Mouse (Mus musculus): ENCODE measurements around the gene Ets2. TPM values are rescaled to one million over a fixed set of nuclear protein-coding genes. Genes with fewer than 3 reads are reported as not detected.

Gene Ets2
- total RNA-seq, 2 experiments from 2014 or later, result 42.5 to 44.0 TPM

GRCm38 (mm10) chr16:95728453-95729435, 26.9 kb downstream of the Ets2 start:
- intact Hi-C loops (cut with DNase I), result no loop called here
- no peak for DNase-seq

DNA sequence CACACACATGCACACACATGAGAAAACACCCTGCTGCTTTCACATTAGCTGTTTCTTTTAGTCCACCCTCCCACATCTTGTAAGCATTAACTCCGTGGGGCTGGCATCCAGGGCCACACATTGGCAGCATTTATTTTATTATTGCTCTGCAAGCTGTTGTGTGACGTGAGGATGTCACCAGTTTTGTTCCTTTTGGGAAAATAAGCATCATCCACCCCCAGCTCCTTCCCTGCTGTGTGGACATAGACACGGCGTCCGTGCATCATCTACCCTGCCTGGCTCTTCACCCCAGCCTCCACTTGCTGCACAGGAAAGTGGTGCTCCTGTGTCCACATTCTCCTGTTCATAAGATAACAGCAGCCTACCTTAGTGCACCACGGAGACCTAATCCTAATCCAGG, 27.9 kb downstream of the Ets2 start:
- DNase-seq, result no peak
- intact Hi-C loops (cut with DNase I), result no loop called here

GRCm38 (mm10) chr16:95734785-95735184, 32.9 kb downstream of the Ets2 start:
- DNase-seq, result no peak
- intact Hi-C loops (cut with DNase I), result no loop called here

DNA sequence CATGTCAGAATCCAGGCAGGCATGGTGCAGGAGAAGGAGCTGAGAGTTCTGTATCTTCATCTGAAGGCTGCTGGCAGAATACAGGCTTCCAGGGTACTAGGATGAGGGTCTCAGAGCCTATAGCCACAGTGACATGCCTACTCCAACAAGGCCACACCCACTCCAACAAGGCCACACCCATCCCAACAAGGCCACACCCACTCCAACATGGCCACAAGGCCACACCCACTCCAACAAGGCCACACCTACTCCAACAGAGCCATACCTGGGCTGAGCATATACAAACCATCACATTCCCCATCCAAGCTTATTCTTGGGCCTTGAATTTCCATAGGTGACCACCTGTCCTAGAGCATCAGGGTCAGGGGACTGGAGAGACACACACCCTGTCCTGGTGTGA, 34.2 kb downstream of the Ets2 start:
- DNase-seq, result no peak
- intact Hi-C loops (cut with DNase I), result no loop called here

DNA sequence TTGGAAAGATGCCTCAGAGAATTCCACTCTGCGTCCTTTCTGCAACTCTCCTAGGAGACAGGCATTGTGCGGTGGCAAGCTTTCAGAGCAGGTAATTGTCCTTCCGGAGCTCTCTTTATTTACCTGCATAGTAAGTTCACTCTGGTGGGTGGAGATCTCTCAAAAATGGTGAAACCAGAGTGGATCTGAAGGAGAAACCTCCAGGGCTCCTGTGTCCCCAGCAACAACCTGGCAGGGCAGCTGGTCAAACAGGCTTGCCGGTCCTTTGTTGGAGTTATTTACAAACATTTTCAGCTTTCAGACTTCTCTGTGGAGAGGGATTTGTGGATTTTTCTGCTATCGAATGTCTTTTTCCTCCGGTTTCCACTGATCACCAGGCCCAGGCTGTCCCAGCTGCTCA, 34.6 kb downstream of the Ets2 start:
- intact Hi-C loops (cut with DNase I), result no loop called here
- DNase-seq, result no peak

GRCm38 (mm10) chr16:95739522-95739921, 37.6 kb downstream of the Ets2 start:
- intact Hi-C loops (cut with DNase I), result no loop called here
- DNase-seq, result no peak

GRCm38 (mm10) chr16:95741358-95741757, 39.5 kb downstream of the Ets2 start:
- intact Hi-C loops (cut with DNase I), result no loop called here
- no peak for DNase-seq

GRCm38 (mm10) chr16:95741915-95742739, 40.3 kb downstream of the Ets2 start:
- intact Hi-C loops (cut with DNase I), result no loop called here

DNA sequence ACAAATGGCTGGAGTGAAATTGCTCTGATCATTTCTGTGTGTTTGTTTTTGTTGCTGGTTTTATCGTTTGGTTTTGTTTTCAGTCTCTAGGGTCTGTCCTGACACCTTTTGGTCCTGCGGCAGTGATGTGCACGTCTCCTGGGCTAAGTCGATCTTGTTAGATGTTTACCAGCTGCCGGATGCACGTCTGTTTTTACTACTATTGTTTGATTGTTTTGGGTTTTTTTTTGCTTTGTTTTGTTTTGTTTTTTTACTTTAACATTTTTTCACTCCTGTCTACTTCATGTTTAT, 40.8 kb downstream of the Ets2 start:
- intact Hi-C loops (cut with DNase I), result no loop called here

More at GRCm38 (mm10) chr16:95741915-95742739, 40.3 kb downstream of the Ets2 start:
- no peak for DNase-seq

DNA sequence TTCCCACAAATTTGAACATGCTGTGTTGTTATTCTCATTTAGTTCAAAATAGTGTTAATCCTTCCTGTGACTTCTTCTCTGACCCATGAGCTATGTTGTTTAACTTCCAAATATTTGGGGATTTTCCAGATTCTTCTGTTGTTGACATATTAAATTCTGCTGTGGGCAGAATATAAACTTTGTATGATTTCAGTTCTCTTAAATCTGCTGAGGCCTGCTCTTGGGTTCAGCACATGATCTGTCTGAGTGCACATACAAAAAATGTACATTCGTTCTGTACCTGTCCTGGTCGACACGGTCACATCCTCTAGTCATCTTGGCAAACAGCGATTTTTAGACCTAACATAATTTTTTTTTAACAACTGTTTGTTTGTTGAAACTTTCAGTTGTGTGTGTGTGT, 41.2 kb downstream of the Ets2 start:
- DNase-seq, result no peak
- intact Hi-C loops (cut with DNase I), result no loop called here

More for the DNA sequence above, 40.8 kb downstream of the Ets2 start:
- no peak for DNase-seq

- DNase-seq, result no peak
- intact Hi-C loops (cut with DNase I), result no loop called here
Observed at GRCm38 (mm10) chr16:95744771-95745170, 42.9 kb downstream of the Ets2 start.

- intact Hi-C loops (cut with DNase I), result no loop called here
- no peak for DNase-seq
Observed at GRCm38 (mm10) chr16:95745685-95746084, 43.8 kb downstream of the Ets2 start.

DNA sequence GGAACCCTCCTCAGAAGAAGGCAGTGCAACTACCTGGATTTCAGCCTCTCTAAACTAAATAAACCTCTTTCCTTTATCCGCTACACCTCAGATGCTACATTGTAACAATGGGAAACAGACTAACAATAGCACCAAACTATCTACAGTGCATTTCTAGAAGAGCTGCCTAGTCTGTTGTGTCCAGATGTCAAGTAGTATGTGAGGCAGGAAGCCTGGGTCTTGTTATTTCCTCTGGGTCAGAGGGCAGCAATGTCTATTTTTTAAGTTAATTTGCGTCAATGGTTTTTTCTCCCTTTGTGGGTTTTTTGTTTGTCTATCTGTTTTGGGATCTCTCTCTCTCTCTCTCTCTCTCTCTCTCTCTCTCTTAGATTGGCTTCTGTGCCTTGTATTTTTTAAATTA, 44.7 kb downstream of the Ets2 start:
- intact Hi-C loops (cut with DNase I), result no loop called here
- DNase-seq, result no peak

GRCm38 (mm10) chr16:95749291-95750103, 47.6 kb downstream of the Ets2 start:
- intact Hi-C loops (cut with DNase I), result no loop called here
- DNase-seq, result no peak

DNA sequence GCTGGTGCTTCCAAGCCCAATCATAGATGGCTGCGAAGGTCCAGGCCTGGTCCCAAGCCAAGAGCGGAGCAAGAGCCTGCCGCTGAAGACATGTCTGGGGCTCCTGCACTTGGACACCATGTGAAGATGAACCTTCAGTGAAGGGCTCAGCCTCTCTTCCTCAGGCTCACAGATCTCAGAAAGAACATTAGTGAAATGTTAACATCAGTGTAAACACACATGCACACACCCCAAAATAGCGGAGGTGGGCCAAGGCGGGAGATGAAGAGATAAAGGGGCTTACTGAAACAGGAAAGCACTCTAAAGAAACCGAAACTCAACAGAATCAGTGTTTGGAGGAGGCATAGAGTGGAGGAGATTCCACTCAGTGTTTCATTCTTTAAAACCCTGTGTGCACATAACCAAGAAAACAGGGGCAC, 48.3 kb downstream of the Ets2 start:
- intact Hi-C loops (cut with DNase I), result no loop called here
- no peak for DNase-seq

DNA sequence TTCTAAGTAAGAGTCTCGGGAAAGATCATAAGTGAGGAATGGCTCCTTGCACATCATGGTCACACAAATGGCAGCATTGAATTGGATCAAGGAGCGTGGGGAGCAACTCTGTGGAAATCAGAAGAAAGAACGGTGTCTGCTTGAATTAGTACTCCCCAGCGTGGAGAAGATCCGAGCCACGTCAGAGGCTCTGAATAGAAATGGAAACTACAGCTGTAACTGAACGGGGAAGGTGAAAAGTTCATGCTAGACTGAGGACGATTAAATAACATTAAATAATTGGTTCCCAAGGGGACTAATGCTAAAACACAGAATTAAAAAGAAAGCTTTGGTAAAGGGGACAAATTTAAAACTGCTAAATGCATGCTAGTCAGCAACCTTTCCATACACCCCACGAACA, 50.6 kb downstream of the Ets2 start:
- intact Hi-C loops (cut with DNase I), result no loop called here
- no peak for DNase-seq

- DNase-seq, result no peak
- intact Hi-C loops (cut with DNase I), result no loop called here
Observed at GRCm38 (mm10) chr16:95753295-95753694, 51.4 kb downstream of the Ets2 start.

DNA sequence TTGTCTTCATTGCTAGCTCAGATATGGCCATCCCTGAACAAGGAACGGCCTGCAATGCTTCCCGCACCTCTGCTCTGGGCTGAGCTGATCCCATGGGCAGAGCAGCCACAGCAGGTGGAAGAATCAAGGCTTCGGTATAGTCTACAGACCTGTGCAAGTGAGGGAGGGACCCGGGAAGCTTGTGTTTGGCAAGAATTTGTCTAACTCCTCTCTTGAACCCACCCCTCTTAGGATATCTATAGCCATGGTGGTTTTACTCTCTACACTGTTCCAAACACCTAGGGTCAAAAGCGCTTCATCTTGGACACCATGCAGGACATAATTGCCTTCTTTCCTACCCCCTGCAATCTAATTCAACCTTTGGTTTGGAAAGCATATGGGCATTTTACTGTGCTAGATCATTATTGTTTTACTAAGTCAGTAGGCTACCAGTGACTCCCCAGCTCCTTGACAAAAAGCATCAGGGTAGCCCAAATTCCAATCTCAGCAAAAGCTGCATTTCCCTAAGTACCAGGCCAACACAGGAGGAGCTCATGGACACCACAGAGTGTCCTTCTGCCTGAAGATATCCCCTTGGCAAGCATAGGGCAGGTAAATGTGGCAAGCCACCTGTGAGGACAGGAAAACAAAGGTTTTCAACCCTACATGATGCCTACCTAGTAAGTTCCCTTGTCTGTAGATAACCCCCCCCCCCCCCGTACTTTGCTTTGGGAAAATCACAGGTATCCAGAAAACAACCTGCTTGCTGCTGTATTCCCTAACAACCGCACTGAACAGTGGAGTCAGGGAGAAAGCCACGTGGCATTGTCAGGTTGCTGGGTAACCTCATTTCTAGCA, 57.5 kb downstream of the Ets2 start:
- no peak for DNase-seq
- intact Hi-C loops (cut with DNase I), result no loop called here

DNA sequence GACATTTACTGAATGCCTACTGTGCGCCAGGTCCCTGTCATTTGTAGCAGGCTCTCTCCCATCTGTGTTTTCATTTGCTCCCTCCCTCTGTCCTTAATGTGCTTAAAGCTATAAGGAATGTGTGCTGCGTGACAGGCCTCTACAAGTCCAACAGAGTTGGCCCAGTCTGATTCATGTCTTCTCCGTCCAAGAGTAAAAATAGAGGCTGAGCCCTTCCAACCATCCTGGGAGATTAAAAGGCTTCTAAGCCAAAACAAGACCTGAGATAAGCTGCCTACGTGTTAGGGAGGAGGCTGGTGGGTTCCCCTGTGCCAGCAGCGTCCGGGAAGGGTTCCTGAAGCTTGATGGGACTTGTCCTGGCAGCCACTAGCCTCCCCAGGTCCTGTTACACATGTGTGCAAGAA, 58.1 kb downstream of the Ets2 start:
- intact Hi-C loops (cut with DNase I), result no loop called here
- no peak for DNase-seq

GRCm38 (mm10) chr16:95761742-95762141, 59.9 kb downstream of the Ets2 start:
- no peak for DNase-seq
- intact Hi-C loops (cut with DNase I), result no loop called here

Data from left cerebral cortex, postnatal 4 days (tissue).